Mouse (Mus musculus): ENCODE data around the gene Denr. TPM values are rescaled to one million over a fixed set of nuclear protein-coding genes. Genes with fewer than 3 reads are reported as not detected.

The Denr gene
- total RNA-seq, 2 experiments from 2014 or later, result 40.1 to 49.3 TPM

- DNase-seq, result peak; percentile 98
- Histone ChIP-seq H3K4me3 (peak within 1 kb of the TSS; percentile 94), H3K27ac (peak within 1 kb of the TSS; percentile 99)
- intact Hi-C loops (cut with DNase I), result no loop called here
- no peak for TF ChIP-seq CTCF (IDR thresholded peaks at IDR 0.05)
Observed at GRCm38 (mm10) chr5:123930508-123930989, 23.6 kb downstream of the Denr start, which contains the start of gene Ccdc62. TSS of gene Ccdc62 (plus strand) at chr5:123930679.

GRCm38 (mm10) chr5:123931131-123931530 lies 24.2 kb downstream of the Denr start:
- H3K27ac ChIP-seq, result peak overlapping the region; percentile 99
- no peak for TF ChIP-seq CTCF (IDR thresholded peaks at IDR 0.05)
- intact Hi-C loops (cut with DNase I), result no loop called here
- no peak for DNase-seq
- H3K4me3 ChIP-seq, result peak overlapping the region; percentile 94

GRCm38 (mm10) chr5:123932927-123933326 lies 26.0 kb downstream of the Denr start:
- intact Hi-C loops (cut with DNase I), result no loop called here
- TF ChIP-seq CTCF (IDR thresholded peaks at IDR 0.05), result peak; percentile 29
- DNase-seq, result no peak

GRCm38 (mm10) chr5:123933556-123933955 lies 26.6 kb downstream of the Denr start:
- H3K4me3 ChIP-seq, result no peak overlapping the region
- intact Hi-C loops (cut with DNase I), result no loop called here
- no peak for DNase-seq
- no peak for TF ChIP-seq CTCF (IDR thresholded peaks at IDR 0.05)
- H3K27ac ChIP-seq, result no peak overlapping the region

More at GRCm38 (mm10) chr5:123932927-123933326, 26.0 kb downstream of the Denr start:
- Histone ChIP-seq H3K27ac (no peak overlapping the region), H3K4me3 (no peak overlapping the region)

- no peak overlapping the region for H3K4me3 ChIP-seq
- intact Hi-C loops (cut with DNase I), result no loop called here
- H3K27ac ChIP-seq, result no peak overlapping the region
- TF ChIP-seq CTCF (IDR thresholded peaks at IDR 0.05), result peak; percentile 30; the same call in 1 of the 2 replicates
- DNase-seq, result no peak
Observed at GRCm38 (mm10) chr5:123933957-123934591, 27.1 kb downstream of the Denr start.

GRCm38 (mm10) chr5:123935931-123936330 lies 29.0 kb downstream of the Denr start:
- no peak for TF ChIP-seq CTCF (IDR thresholded peaks at IDR 0.05)
- intact Hi-C loops (cut with DNase I), result no loop called here
- Histone ChIP-seq H3K27ac (no peak overlapping the region), H3K4me3 (no peak overlapping the region)
- DNase-seq, result no peak

- intact Hi-C loops (cut with DNase I), result no loop called here
- no peak for DNase-seq
- no peak overlapping the region for H3K4me3 ChIP-seq
- H3K27ac ChIP-seq, result no peak overlapping the region
- TF ChIP-seq CTCF (IDR thresholded peaks at IDR 0.05), result no peak
Observed at GRCm38 (mm10) chr5:123938479-123938878, 31.5 kb downstream of the Denr start.

- H3K27ac ChIP-seq, result no peak overlapping the region
- H3K4me3 ChIP-seq, result no peak overlapping the region
- intact Hi-C loops (cut with DNase I), result loop anchor here (2.0 kb wide), 1 partner anchor 138 kb away; no protein-coding TSS in a partner anchor
- no peak for DNase-seq
- no peak for TF ChIP-seq CTCF (IDR thresholded peaks at IDR 0.05)
Observed at GRCm38 (mm10) chr5:123946546-123946945, 39.6 kb downstream of the Denr start.

- DNase-seq, result no peak
- no peak overlapping the region for H3K4me3 ChIP-seq
- H3K27ac ChIP-seq, result no peak overlapping the region
- TF ChIP-seq CTCF (IDR thresholded peaks at IDR 0.05), result peak; percentile 82
- intact Hi-C loops (cut with DNase I), result loop anchor here (1.0 to 2.0 kb wide), 2 partner anchors 45 to 138 kb away; no protein-coding TSS in a partner anchor
Observed at GRCm38 (mm10) chr5:123947041-123947761, 40.2 kb downstream of the Denr start.

GRCm38 (mm10) chr5:123952365-123953045 lies 45.5 kb downstream of the Denr start:
- no peak for TF ChIP-seq CTCF (IDR thresholded peaks at IDR 0.05)
- DNase-seq, result no peak
- no peak overlapping the region for H3K27ac ChIP-seq
- H3K4me3 ChIP-seq, result no peak overlapping the region
- intact Hi-C loops (cut with DNase I), result no loop called here

GRCm38 (mm10) chr5:123957213-123957612 lies 50.2 kb downstream of the Denr start:
- Histone ChIP-seq H3K27ac (no peak overlapping the region), H3K4me3 (no peak overlapping the region)
- intact Hi-C loops (cut with DNase I), result no loop called here
- no peak for DNase-seq
- TF ChIP-seq CTCF (IDR thresholded peaks at IDR 0.05), result no peak

- TF ChIP-seq CTCF (IDR thresholded peaks at IDR 0.05), result no peak
- intact Hi-C loops (cut with DNase I), result no loop called here
- DNase-seq, result no peak
- H3K27ac ChIP-seq, result no peak overlapping the region
- no peak overlapping the region for H3K4me3 ChIP-seq
Observed at GRCm38 (mm10) chr5:123959018-123959417, 52.0 kb downstream of the Denr start.

GRCm38 (mm10) chr5:123960129-123960528 lies 53.2 kb downstream of the Denr start:
- intact Hi-C loops (cut with DNase I), result no loop called here
- DNase-seq, result no peak
- no peak for TF ChIP-seq CTCF (IDR thresholded peaks at IDR 0.05)
- no peak overlapping the region for H3K27ac ChIP-seq
- no peak overlapping the region for H3K4me3 ChIP-seq
